Mouse (Mus musculus) bone marrow, adult 2 months (tissue): ENCODE data around the gene Zfp106. TPM values are rescaled to one million over a fixed set of nuclear protein-coding genes. Genes with fewer than 3 reads are reported as not detected.

ENCODE experiments used
- H3K27ac ChIP-seq: fragments of 200-500 bp; 2 replicates; pipeline ENCODE4 v1.5.1; 2012; ENCODE audit warnings: low read depth, mild to moderate bottlenecking, control low read depth, inconsistent platforms, low read length; ENCODE audit not compliant: control insufficient read depth, poor library complexity, insufficient read depth
- H3K4me1 ChIP-seq: fragments of 200-500 bp; 2 replicates; pipeline ENCODE4 v1.6.1; 2011; ENCODE audit warnings: low read length; ENCODE audit not compliant: control insufficient read depth, insufficient read depth
- H3K4me3 ChIP-seq: fragments of 200-500 bp; replicated peaks from 2 replicates; pipeline ENCODE3; 2011; ENCODE audit warnings: mild to moderate bottlenecking, low read depth, low read length, control low read depth; ENCODE audit not compliant: control insufficient read depth
- CTCF ChIP-seq: fragments of 200-500 bp; IDR thresholded peaks from 2 replicates; pipeline ENCODE4 v1.5.1; 2011; ENCODE audit warnings: low read length, control low read depth; ENCODE audit not compliant: control insufficient read depth, insufficient read depth
- POLR2A ChIP-seq: fragments of 200-500 bp; IDR thresholded peaks from 2 replicates; pipeline ENCODE4 v1.6.1; 2011; ENCODE audit warnings: low read depth, mild to moderate bottlenecking, control low read depth, low read length, borderline replicate concordance; ENCODE audit not compliant: control insufficient read depth
- WGBS: fragments of 180-500 bp; shearing (Covaris S2); methylation state at CpG from one replicate; pipeline ENCODE4 v1.1.7; 2018; 5-methylcytosine and 5-hydroxymethylcytosine counted together
- polyA plus RNA-seq: library from polyadenylated mRNA; stranded (reverse); fragments of >200 nt; gene quantifications from 2 replicates; pipeline ENCODE4 v1.2.4, GENCODE M21; 2011; ENCODE audit warnings: low replicate concordance; ENCODE audit not compliant: missing spikeins, insufficient read depth, insufficient read length

The Zfp106 gene
- polyA plus RNA-seq = 19.1 and 27.3 TPM in 2 replicates

DNA sequence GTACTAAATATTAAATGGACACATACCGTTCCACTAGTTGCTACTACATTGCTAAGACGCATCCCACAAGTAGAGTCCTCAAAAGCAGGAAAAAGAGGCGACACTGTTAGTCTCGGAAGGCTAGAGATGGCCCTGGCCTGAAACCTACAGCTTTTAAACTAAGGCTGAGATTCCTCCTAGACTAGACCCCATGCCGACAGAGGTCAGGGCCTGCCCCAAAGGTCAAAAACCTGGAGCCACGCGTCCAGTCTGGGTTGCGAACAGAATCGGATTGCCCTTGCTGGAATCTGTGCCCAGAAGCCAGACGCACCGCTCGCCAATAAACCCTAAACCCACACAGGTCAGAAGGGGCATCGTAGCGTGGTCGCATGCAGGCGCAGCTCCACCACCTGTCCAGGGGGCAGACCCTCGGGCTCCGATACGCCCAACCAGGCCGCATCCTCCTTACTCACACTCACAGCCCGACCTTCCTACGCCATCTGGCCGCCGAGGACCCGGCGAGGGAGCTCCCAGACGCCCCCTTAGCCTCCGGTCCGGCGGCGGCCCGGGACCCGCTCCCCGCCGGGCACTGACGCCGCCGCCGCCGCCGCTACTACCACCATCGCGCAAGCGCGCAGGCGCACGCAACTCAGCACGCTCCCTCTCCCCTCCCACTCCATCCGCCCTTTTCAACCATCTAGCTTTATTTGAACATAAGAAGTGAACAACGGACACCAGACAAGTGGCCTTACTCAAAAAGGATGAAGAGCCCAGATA, at the start of gene Zfp106:
Zfp106 (minus strand) TSS at position 609 of the 756 bp plus-strand sequence.
- under 1% methylated on average over 50 of the region's 50 CpGs for WGBS

DNA sequence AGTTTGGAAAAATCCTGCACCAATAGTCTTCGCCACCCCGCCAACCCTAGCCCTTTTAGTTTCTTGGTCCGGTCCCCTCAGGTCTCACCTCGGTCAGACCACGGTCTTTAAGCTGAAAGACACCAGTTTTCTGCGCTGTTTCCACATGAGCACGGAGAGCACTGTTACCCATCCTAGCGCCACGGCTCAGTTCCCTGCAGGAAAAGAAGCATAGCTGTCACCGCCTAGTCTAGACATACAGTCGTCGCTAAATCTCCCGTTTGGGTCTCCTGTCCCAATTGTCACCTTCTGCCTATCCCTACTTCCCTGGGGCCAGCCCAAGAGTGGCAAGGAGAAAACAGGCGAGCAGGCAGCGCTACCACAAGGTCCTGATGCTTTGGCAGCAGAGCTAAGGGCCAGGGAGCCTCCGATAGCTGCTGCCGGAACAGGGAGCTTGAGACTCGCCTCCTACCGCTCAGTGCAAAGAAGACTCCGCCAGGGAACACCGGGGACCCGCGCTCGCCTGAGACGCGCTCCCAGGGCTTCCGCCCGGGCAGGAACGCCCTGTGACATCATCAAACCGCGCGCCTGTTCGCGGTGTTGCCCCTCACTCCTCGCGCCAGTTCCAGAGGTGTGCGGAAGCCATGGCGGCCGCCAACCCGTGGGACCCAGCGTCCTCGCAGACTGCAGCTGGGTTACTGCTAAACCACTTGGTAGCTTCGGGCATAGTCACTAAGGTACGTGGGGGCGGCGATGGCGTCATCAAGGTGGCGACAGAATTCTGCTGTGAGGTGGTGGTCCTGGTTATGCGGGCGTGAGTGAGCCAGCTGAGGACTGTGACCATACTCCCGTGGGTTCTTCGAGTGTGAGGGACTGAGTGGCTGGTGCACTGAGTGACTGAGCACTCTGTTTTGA, 45.4 kb upstream of the Zfp106 start, which contains the start of the genes Haus2 and Lrrc57:
Haus2 (plus strand) TSS at position 554 of the 894 bp plus-strand sequence.
Lrrc57 (minus strand) TSS at position 691 of the 894 bp plus-strand sequence.
- WGBS = under 1% methylated on average over 52 of the region's 52 CpGs

More for the DNA sequence above, at the start of gene Zfp106:
- TF ChIP-seq POLR2A (peak; percentile 46; the same call in 1 of the 2 replicates), CTCF (no peak)
- H3K27ac ChIP-seq = peak within 1 kb of the TSS; percentile 82
- H3K4me3 ChIP-seq = peak within 1 kb of the TSS; percentile 88
- no peaks in the 10 kb centered on the region; the same call in 1 of the 2 replicates for H3K4me1 ChIP-seq

DNA sequence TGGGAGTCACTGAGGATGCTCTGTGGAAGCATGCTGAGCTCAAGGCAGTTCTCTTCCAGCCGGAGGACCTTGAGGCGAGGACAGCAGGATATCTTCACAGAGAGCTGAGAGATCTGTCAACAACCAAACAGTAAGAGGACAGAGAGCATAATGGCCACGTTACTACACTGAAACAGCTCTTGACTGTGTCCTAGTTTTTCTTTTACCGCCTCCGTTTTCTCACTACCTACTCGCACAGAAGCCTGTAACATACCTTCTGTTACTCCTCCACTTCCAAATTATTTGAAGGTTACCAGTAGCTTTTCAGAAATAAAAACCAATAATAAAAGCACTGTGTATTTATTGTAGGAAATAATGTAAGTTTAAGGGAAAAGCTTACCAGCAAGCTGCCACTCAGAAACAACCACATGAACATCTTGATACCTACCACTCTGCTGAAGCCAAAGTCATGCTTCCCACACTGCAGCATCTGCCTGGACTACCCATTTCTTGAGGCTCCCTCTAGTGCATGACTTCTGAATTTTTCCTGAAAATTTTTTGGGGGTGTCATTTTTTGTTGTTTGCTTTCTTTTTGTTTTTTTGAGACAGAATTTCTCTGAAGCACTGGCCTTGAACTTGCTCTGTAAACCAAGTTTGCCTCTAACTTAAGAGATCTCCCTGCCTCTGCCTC, 42.5 kb upstream of the Zfp106 start:
- TF ChIP-seq POLR2A (no peak), CTCF (no peak)

More for the DNA sequence above, 45.4 kb upstream of the Zfp106 start, which contains the start of the genes Haus2 and Lrrc57:
- peak; percentile 85; the same call in 1 of the 2 replicates for TF ChIP-seq POLR2A
- TF ChIP-seq CTCF = no peak
- no peaks in the 10 kb centered on the region; the same call in 1 of the 2 replicates for H3K4me1 ChIP-seq
- peak within 1 kb of the TSS; percentile 96 for H3K4me3 ChIP-seq
- peak within 1 kb of the TSS; percentile 90 for H3K27ac ChIP-seq

DNA sequence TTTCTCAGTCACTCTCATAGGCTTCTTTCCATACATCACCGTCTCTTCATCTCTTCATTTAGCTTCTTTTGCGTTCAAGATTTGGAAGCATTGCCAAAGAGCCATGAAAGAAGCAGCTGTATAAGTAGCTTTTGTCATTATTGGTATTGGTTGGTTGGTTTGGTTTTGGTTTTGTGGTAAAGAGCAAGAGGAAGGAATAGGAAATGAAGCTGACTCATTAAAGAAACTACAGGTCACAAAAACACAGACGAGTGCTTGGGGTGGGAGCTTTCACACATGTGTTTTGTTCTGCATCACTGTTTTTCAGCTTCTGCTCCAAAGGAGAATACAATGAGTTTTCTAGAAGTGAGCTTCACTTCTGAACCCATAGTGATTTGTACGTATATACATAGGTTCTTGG, 35.9 kb upstream of the Zfp106 start:
- TF ChIP-seq POLR2A = no peak
- no peak for TF ChIP-seq CTCF
- no peak overlapping the region for H3K4me3 ChIP-seq
- WGBS = 48% methylated on average over 4 of the region's 4 CpGs
- no peak overlapping the region for H3K27ac ChIP-seq
- no peaks in the 10 kb centered on the region for H3K4me1 ChIP-seq

More for the DNA sequence above, 42.5 kb upstream of the Zfp106 start:
- 91% methylated on average over 6 of the region's 6 CpGs for WGBS
- Histone ChIP-seq H3K27ac (no peak overlapping the region), H3K4me1 (no peaks in the 10 kb centered on the region; the same call in 1 of the 2 replicates), H3K4me3 (no peak overlapping the region)

DNA sequence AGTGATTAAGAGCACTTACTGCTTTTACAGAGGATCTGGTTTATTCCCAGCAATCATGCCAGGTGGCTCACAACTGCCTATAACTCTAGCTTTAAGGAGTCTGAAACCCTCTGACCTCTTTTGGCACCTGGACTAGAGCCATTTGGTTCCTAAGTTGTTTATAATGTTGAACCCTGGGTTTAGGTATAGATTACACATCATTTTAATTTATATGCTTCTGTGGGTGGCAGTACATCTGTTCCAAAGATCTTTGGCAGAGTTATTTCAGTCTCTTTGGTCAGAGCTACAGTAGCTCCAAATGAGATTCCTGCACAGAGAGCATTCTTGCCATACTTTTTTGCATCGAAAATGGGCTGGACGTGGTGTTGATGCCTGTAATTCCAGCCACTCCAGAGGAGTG, 34.1 kb upstream of the Zfp106 start:
- WGBS = 81% methylated on average over 2 of the region's 2 CpGs
- no peak overlapping the region for H3K4me3 ChIP-seq
- TF ChIP-seq POLR2A (no peak), CTCF (no peak)
- H3K27ac ChIP-seq = no peak overlapping the region
- H3K4me1 ChIP-seq = no peaks in the 10 kb centered on the region

DNA sequence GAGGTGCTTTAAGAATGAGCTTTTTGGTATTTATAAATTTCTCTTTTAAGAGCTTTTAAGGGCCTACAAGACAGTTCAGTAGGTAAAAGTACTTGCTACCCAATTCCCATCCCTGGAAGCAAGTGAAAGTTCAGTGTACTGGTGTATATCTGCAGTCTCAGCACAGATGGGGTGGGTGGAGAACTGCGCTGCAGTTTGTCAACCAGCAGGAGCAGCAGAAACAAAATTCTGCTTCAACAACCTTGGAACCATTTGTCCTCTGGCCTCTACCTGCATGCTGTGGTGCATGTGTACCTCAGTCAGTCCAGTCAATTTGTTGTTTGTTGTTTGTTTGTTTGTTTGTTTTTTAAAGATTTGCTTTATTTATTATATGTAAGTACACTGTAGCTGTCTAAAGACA, 28.6 kb upstream of the Zfp106 start:
- H3K4me1 ChIP-seq = no peaks in the 10 kb centered on the region
- 85% methylated on average over 1 of the region's 1 CpGs for WGBS
- H3K4me3 ChIP-seq = no peak overlapping the region
- no peak overlapping the region for H3K27ac ChIP-seq
- TF ChIP-seq CTCF (no peak), POLR2A (no peak)

DNA sequence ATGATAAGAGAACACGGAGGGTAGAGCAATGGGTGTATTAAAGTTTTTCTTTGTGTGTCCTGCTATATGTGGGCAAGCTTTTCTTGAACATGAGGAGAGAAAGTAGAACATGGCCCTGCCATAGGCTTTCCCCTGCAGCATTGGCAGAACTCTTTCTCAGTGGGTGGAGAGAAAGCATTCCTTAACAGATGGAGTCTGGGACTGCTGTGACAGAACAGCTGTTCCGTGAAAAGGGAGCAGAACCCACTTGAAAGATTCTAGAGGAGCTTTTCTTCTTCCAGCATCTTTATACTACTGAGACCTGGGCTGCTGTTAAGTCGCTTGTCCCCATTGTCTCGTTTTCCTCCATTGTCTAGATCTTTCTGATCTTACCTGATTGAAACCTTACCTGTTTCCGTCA, 26.1 kb upstream of the Zfp106 start:
- H3K4me1 ChIP-seq = no peaks in the 10 kb centered on the region
- TF ChIP-seq POLR2A = no peak
- WGBS = 89% methylated on average over 5 of the region's 5 CpGs
- H3K4me3 ChIP-seq = no peak overlapping the region
- no peak overlapping the region for H3K27ac ChIP-seq
